Mouse (Mus musculus) stomach, embryonic 14.5 days (tissue): ENCODE data around the gene Lpar1. TPM values are rescaled to one million over a fixed set of nuclear protein-coding genes. Genes with fewer than 3 reads are reported as not detected.
A peak's percentile ranks its signal among the peaks of the same experiment; 100 is the strongest.

ENCODE experiments used
- ATAC-seq: fragments of 200-750 bp; cut with Nextera tagmentation; 2 replicates; pipeline ENCODE4 v1.8.0; 2017; ENCODE audit warnings: low read depth, moderate TSS enrichment; ENCODE audit not compliant: insufficient number of reproducible peaks, insufficient read depth, low FRiP score
- H3K27ac ChIP-seq: fragments of 300-500 bp; sonication (generic); 2 replicates; pipeline ENCODE4 v1.5.1; 2014; ENCODE audit warnings: mild to moderate bottlenecking, low read length, moderate library complexity, mixed read lengths
- H3K27me3 ChIP-seq: fragments of 300-500 bp; sonication (generic); 2 replicates; pipeline ENCODE4 v1.6.1; 2014; ENCODE audit warnings: low read length, control low read depth, mixed read lengths; ENCODE audit not compliant: control insufficient read depth, insufficient read depth
- H3K36me3 ChIP-seq: fragments of 300-500 bp; sonication (generic); 2 replicates; pipeline ENCODE4 v1.6.1; 2014; ENCODE audit warnings: mild to moderate bottlenecking, control low read depth, low read length, moderate library complexity, mixed read lengths; ENCODE audit not compliant: control insufficient read depth, insufficient read depth
- H3K4me1 ChIP-seq: fragments of 300-500 bp; sonication (generic); 2 replicates; pipeline ENCODE4 v1.6.1; 2014; ENCODE audit warnings: low read length, control low read depth, mixed read lengths; ENCODE audit not compliant: control insufficient read depth, insufficient read depth
- H3K4me2 ChIP-seq: fragments of 300-500 bp; sonication (generic); replicated peaks from 2 replicates; pipeline ENCODE4 v1.6.1; 2014; ENCODE audit warnings: low read depth, low read length, control low read depth
- H3K4me3 ChIP-seq: fragments of 300-500 bp; sonication (generic); 2 replicates; pipeline ENCODE4 v1.5.1; 2014; ENCODE audit warnings: low read depth, low read length, control low read depth
- H3K9ac ChIP-seq: fragments of 300-500 bp; sonication (generic); replicated peaks from 2 replicates; pipeline ENCODE4 v1.6.1; 2014; ENCODE audit warnings: low read depth, mild to moderate bottlenecking, control low read depth, low read length, moderate library complexity, mixed read lengths
- H3K9me3 ChIP-seq: fragments of 300-500 bp; sonication (generic); 2 replicates; pipeline ENCODE4 v1.6.1; 2016; ENCODE audit warnings: low read depth, low read length, control low read depth; ENCODE audit not compliant: control insufficient read depth
- WGBS: fragments of 180-500 bp; shearing (Covaris S2); extraction: QIAGEN DNeasy Blood & Tissue Kit; methylation state at CpG from one replicate; pipeline ENCODE4 v1.1.7; 2014; 5-methylcytosine and 5-hydroxymethylcytosine counted together
- polyA plus RNA-seq: library from polyadenylated mRNA; unstranded; fragments of >200 nt; fragmentation: Nextera tagmentation; extraction: Ambion mirVana; gene quantifications from 2 replicates; pipeline ENCODE4 v1.2.1, GENCODE M21; 2014

Gene Lpar1
- polyA plus RNA-seq, 1 experiment from 2014 or later = 92.6 TPM

DNA sequence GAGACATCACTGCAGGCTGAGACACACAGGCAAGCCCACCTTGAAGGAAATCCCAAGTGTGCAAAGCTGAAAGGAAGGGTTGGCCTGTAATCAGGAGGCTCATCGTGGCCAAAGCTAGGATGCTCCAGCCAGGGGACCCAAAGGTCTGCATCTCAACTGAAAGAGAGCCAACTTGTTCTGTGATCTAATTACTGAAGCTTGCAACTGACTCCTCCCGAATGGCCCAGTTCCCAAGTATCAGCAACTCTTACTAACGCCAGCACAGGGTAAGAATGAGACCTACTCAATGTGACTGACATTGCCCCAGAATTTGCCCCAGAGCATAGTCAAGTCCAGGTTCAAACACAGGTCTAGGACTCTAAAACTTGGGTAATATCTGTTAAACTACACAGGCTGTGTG is 53.9 kb downstream of the Lpar1 start:
- Histone ChIP-seq H3K27me3 (no peaks in the 10 kb centered on the region), H3K9ac (no peak overlapping the region), H3K9me3 (no peaks in the 10 kb centered on the region), H3K4me1 (peaks cover 39% of the 10 kb centered on the region), H3K36me3 (no peaks in the 10 kb centered on the region; the same call in 1 of the 2 replicates), H3K27ac (peak overlapping the region; percentile 60), H3K4me3 (no peak overlapping the region), H3K4me2 (no peak overlapping the region)
- no peak for ATAC-seq
- 60% methylated on average over 3 of the region's 3 CpGs for WGBS

DNA sequence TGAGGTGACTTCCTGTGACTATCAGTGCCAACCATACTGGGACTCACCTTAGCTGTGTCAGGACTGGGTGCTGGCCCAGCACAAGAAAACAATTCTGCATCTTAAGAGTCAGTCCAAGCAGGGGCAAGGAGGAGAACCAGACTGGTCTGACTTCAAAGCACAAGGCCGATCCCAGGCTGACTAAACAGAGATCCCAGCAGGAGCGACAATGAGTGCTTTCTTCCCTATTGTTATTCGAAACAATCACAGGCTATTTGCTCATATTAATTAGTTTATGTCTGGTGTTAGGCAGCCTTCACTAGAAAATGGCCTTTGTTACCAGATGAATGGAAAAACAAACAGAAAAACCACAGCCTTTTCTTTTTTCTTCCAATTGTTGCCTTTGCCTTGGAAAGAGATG is 54.5 kb downstream of the Lpar1 start:
- Histone ChIP-seq H3K4me2 (no peak overlapping the region), H3K4me1 (peaks cover 39% of the 10 kb centered on the region), H3K9ac (no peak overlapping the region), H3K36me3 (no peaks in the 10 kb centered on the region; the same call in 1 of the 2 replicates), H3K27ac (peak overlapping the region; percentile 72), H3K27me3 (no peaks in the 10 kb centered on the region), H3K9me3 (no peaks in the 10 kb centered on the region), H3K4me3 (no peak overlapping the region)
- no peak for ATAC-seq
- 66% methylated on average over 3 of the region's 3 CpGs for WGBS

DNA sequence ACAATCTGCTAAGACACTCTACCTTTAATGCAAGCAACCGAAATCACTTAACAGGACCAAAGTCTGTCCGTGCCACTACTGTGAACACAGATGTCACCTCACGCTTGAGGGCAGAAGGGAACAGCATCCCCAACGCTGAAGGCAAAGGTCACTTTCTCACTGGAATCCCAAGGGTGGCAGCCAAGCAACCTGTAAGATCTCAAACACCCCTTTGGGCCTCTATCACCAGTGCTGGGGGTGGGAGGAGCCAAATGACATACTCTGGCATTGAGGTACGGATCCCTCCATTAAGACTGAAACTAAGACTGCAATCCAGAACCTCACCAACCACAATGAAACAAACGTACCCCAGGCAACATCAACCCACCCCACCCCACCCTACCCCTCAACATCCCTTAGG is 55.0 kb downstream of the Lpar1 start:
- 59% methylated on average over 6 of the region's 6 CpGs for WGBS
- Histone ChIP-seq H3K9ac (no peak overlapping the region), H3K27me3 (no peaks in the 10 kb centered on the region), H3K4me1 (peaks cover 39% of the 10 kb centered on the region), H3K4me3 (no peak overlapping the region), H3K36me3 (no peaks in the 10 kb centered on the region), H3K27ac (peak overlapping the region; percentile 72; the same call in 1 of the 2 replicates), H3K4me2 (no peak overlapping the region), H3K9me3 (no peaks in the 10 kb centered on the region)
- no peak for ATAC-seq

DNA sequence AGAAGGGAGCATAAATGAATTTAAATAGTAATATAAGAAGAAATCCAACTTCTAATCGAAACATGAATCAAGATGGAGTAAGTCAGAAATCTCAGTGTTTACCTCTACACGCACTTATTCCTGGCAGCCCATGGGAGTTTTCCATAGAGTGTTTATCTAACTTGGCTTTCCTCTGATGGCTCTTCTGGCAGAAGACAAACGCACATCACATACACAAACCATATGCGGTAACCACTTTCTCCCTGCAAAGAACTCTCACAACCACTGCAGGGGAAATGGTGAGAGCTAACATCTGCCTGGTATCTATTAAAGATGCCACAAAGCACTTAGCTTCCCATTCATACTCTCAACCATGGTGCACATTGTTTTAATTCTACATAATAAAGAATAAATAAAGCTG is 56.4 kb downstream of the Lpar1 start:
- H3K4me1 ChIP-seq = peaks cover 39% of the 10 kb centered on the region
- no peak overlapping the region for H3K4me2 ChIP-seq
- no peaks in the 10 kb centered on the region for H3K9me3 ChIP-seq
- 36% methylated on average over 4 of the region's 4 CpGs for WGBS
- H3K27me3 ChIP-seq = no peaks in the 10 kb centered on the region
- H3K9ac ChIP-seq = no peak overlapping the region
- peak; percentile 73; the same call in 1 of the 2 replicates for ATAC-seq
- no peak overlapping the region for H3K4me3 ChIP-seq
- peak overlapping the region; percentile 84; the same call in 1 of the 2 replicates for H3K27ac ChIP-seq
- H3K36me3 ChIP-seq = no peaks in the 10 kb centered on the region

DNA sequence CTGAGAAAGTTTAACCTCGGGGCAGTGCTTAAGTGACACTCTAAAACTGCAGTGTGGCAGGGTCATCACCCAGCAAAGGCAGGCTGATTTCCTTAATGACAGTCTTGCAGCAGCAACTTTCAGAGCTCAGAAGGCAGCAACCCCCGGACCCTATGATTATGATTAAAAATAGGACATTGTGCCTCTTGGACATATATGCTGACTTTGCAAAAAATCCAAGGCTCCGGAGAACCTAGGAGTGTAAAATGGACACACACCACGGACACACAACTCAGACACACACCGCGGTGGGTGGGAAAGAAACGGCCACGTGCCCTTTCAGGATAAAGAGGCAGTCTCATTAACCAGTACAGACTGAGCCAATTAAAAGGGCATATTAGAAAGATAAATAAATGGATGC is 57.0 kb downstream of the Lpar1 start:
- Histone ChIP-seq H3K4me2 (0 out of 2 replicates have a peak overlapping the region, but pooled peaks have one; percentile 17), H3K36me3 (no peaks in the 10 kb centered on the region), H3K9ac (no peak overlapping the region), H3K4me1 (peaks cover 41% of the 10 kb centered on the region), H3K4me3 (no peak overlapping the region), H3K9me3 (no peaks in the 10 kb centered on the region), H3K27me3 (no peaks in the 10 kb centered on the region), H3K27ac (peak overlapping the region; percentile 84)
- WGBS = 37% methylated on average over 8 of the region's 8 CpGs
- 0 out of 2 replicates have a peak, but pooled peaks have one; percentile 20 for ATAC-seq

DNA sequence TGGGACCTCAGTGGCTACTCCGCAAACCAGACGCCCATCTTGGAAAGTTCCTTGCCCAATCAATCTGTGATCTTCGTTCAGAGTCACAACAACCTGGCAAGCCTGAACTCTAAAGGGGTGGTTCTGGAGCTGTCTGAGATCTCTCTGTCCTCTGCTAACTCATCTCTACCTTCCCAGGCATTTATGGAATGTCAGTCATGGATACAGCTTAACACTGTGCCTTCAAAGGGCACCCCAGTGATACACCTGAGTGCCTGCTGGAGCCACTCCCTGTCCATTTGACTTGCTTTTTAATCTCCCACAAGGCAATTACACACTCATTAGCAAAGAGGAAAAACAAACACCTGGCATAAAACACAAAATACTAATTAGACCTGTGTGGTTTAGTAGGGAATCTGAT is 62.0 kb downstream of the Lpar1 start:
- Histone ChIP-seq H3K36me3 (peaks cover 2% of the 10 kb centered on the region; the same call in 1 of the 2 replicates), H3K9ac (no peak overlapping the region), H3K4me1 (peaks cover 11% of the 10 kb centered on the region), H3K27me3 (no peaks in the 10 kb centered on the region), H3K27ac (no peak overlapping the region), H3K9me3 (no peaks in the 10 kb centered on the region), H3K4me3 (no peak overlapping the region), H3K4me2 (no peak overlapping the region)
- WGBS = 62% methylated on average over 3 of the region's 3 CpGs
- ATAC-seq = no peak

DNA sequence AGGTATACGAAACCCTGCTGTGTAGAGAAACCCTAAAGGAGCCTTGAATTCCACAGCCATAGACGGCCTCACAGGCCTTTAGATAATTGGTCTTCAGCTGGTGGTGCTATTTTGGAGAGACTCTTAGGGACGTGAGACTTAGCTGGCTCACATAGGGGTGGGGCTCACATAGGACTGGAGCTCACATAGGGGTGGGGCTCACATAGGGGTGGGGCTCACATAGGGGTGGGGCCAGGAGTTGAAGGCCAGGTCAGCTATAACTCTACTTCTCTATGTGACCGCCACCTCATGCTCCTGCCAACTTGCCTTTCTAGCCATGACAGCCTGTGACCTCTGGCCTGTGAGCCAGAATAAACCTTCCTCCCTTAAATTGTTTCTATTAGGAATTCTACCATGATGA is 63.3 kb downstream of the Lpar1 start:
- Histone ChIP-seq H3K27ac (no peak overlapping the region), H3K9me3 (no peaks in the 10 kb centered on the region), H3K4me3 (no peak overlapping the region), H3K4me2 (no peak overlapping the region), H3K4me1 (peaks cover 3% of the 10 kb centered on the region; the same call in 1 of the 2 replicates), H3K27me3 (no peaks in the 10 kb centered on the region), H3K36me3 (peaks cover 11% of the 10 kb centered on the region; the same call in 1 of the 2 replicates), H3K9ac (no peak overlapping the region)
- WGBS = 69% methylated on average over 4 of the region's 4 CpGs
- ATAC-seq = 0 out of 2 replicates have a peak, but pooled peaks have one; percentile 33

DNA sequence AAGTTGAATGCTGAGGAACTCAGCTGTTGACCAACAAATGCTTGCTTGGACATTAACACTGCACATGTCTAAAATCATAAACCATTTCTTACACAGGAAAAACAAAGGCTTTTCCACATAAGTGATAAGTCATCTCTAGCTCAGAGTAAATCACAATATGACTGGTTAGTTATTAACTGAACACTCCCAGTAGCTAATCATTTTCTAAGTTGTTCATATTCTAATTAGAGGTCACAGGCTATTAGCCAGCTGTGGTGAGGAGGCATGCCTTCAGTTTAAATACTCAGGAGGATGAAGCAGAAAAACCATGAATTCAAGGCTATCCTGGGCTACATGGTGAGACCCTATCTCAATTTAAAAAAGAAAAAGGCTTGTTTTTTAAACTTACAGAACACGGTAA is 75.1 kb downstream of the Lpar1 start:
- no peak overlapping the region for H3K4me3 ChIP-seq
- 95% methylated on average over 1 of the region's 1 CpGs for whole genome bisulfite sequencing
- H3K27me3 ChIP-seq = no peaks in the 10 kb centered on the region
- H3K27ac ChIP-seq = no peak overlapping the region
- no peaks in the 10 kb centered on the region for H3K4me1 ChIP-seq
- no peak overlapping the region for H3K4me2 ChIP-seq
- H3K9ac ChIP-seq = no peak overlapping the region
- peaks cover 3% of the 10 kb centered on the region; the same call in 1 of the 2 replicates for H3K36me3 ChIP-seq
- no peak for ATAC-seq
- 0 out of 2 replicates have a peak, but pooled peaks cover 2% of the 10 kb centered on the region for H3K9me3 ChIP-seq

DNA sequence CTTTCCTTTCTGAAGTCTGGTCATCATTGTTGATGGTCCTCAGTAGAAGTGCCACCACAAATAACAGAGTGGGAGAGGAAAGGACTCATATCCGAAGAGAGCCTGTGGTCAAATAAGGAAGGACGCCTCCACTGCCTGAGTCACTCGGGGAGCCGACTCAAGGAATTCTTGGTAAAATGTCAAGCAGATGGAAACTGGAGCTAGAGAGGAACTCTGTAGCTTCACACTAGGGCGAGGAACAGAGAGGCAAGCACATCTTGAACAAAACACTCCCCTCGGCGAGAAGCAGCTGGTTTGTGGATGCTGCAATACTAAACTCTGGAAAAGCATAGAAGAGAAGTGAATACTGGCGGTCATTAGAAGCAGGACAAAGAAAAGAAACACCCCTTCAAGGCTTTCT is 76.0 kb downstream of the Lpar1 start:
- no peak overlapping the region for H3K4me3 ChIP-seq
- H3K9me3 ChIP-seq = 0 out of 2 replicates have a peak, but pooled peaks cover 2% of the 10 kb centered on the region
- H3K4me2 ChIP-seq = no peak overlapping the region
- H3K4me1 ChIP-seq = no peaks in the 10 kb centered on the region
- WGBS = 94% methylated on average over 8 of the region's 8 CpGs
- peaks cover 3% of the 10 kb centered on the region; the same call in 1 of the 2 replicates for H3K36me3 ChIP-seq
- no peak overlapping the region for H3K9ac ChIP-seq
- no peak overlapping the region for H3K27ac ChIP-seq
- H3K27me3 ChIP-seq = no peaks in the 10 kb centered on the region
- ATAC-seq = no peak
